Mouse (Mus musculus) small intestine, adult 2 months (tissue): ENCODE measurements around the gene Nlgn2. TPM values are rescaled to one million over a fixed set of nuclear protein-coding genes. Genes with fewer than 3 reads are reported as not detected.

Experiments
- H3K27ac ChIP-seq: fragments of 200-500 bp; 2 replicates; pipeline ENCODE4 v1.5.1; 2012; ENCODE audit warnings: low read depth, low read length, control low read depth, inconsistent platforms; ENCODE audit not compliant: insufficient read depth
- H3K27me3 ChIP-seq: fragments of 200-500 bp; 2 replicates; pipeline ENCODE4 v1.6.1; 2012; ENCODE audit warnings: mild to moderate bottlenecking, moderate library complexity, low read length, inconsistent platforms; ENCODE audit not compliant: control insufficient read depth, insufficient read depth
- H3K36me3 ChIP-seq: fragments of 200-500 bp; 2 replicates; pipeline ENCODE4 v1.6.1; 2012; ENCODE audit warnings: mild to moderate bottlenecking, low read length, control low read depth, inconsistent platforms; ENCODE audit not compliant: control insufficient read depth, insufficient read depth
- H3K4me1 ChIP-seq: fragments of 200-500 bp; 2 replicates; pipeline ENCODE4 v1.6.1; 2012; ENCODE audit warnings: low read length, inconsistent platforms, mixed read lengths; ENCODE audit not compliant: control insufficient read depth, insufficient read depth, insufficient read length
- H3K4me3 ChIP-seq: fragments of 200-500 bp; 2 replicates; pipeline ENCODE4 v1.5.1; 2012; ENCODE audit warnings: low read depth, mild to moderate bottlenecking, control low read depth, inconsistent platforms, low read length, moderate library complexity
- CTCF ChIP-seq: fragments of 200-500 bp; IDR thresholded peaks from 2 replicates; pipeline ENCODE4 v1.5.1; 2012; ENCODE audit warnings: low read depth, mild to moderate bottlenecking, control low read depth, inconsistent platforms, low read length, moderate library complexity, mixed read lengths; ENCODE audit not compliant: insufficient replicate concordance, insufficient read length; ENCODE audit errors: extremely low read depth
- POLR2A ChIP-seq: fragments of 200-500 bp; IDR thresholded peaks from 2 replicates; pipeline ENCODE4 v1.6.1; 2012; ENCODE audit warnings: low read depth, mild to moderate bottlenecking, control low read depth, inconsistent platforms, low read length, moderate library complexity
- WGBS: fragments of 180-500 bp; shearing (Covaris S2); methylation state at CpG from one replicate; pipeline ENCODE4 v1.1.7; 2018; 5-methylcytosine and 5-hydroxymethylcytosine counted together
- polyA plus RNA-seq: library from polyadenylated mRNA; depleted of rRNA; stranded (reverse); fragments of >200 nt; gene quantifications from 2 replicates; pipeline ENCODE4 v1.2.3, GENCODE M21; 2012

Nlgn2 gene
- polyA plus RNA-seq, 1 experiment: 11.1 TPM

GRCm38 (mm10) chr11:69797924-69798323 is 39.7 kb downstream of the Nlgn2 start:
- no peaks in the 10 kb centered on the region for H3K36me3 ChIP-seq
- 0 out of 2 replicates have a peak, but pooled peaks cover 4% of the 10 kb centered on the region for H3K27me3 ChIP-seq
- H3K4me3 ChIP-seq: no peak overlapping the region
- TF ChIP-seq POLR2A: no peak
- no peak for TF ChIP-seq CTCF
- peaks cover 21% of the 10 kb centered on the region for H3K4me1 ChIP-seq
- WGBS: 88% methylated on average over 7 of the region's 7 CpGs
- no peak overlapping the region for H3K27ac ChIP-seq

GRCm38 (mm10) chr11:69795983-69796435 is 41.6 kb downstream of the Nlgn2 start:
- Histone ChIP-seq H3K36me3 (no peaks in the 10 kb centered on the region), H3K27ac (no peak overlapping the region), H3K4me3 (peak overlapping the region; percentile 60; the same call in 1 of the 2 replicates), H3K27me3 (no peaks in the 10 kb centered on the region), H3K4me1 (peaks cover 11% of the 10 kb centered on the region)
- no peak for TF ChIP-seq POLR2A
- no peak for TF ChIP-seq CTCF
- 6% methylated on average over 13 of the region's 13 CpGs for WGBS

DNA sequence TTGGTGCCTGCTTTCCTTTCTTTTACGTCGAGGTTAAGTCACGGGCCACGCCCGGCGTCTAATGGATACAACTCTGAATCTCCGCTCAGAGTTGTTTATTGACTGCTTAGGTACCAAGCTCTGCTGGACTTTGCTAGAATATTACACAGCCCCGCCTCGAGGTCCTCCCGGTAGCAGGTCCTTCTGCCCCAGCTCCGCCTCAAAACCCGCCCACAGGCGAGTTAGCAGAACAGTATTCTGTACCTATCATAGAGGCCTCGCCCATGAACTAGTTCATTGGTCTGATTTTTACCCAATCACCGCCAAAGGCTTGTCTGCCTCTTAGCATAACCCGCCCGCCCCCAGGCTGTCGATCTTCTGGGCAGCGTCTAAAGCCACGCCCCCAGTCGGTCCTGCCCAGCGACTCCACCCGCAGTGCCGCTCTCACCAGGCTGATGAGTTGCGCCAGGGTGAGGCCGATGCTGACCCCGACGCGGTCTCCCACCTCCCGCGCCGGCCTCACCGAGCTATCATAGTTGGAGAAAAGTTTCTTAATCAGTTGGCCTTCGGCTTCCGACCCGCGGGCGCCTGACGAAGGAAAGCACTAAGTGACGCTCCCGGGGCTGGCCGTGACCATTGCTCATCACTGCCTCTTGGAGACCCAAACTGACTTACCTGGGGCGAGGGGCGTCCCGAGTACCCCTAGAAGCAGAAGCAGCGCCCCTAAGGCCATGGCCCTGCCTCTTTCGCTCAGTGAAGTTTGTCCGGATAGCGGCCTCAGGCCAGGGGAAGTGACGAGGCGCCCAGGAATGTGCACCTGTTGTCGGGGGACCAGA is 42.2 kb downstream of the Nlgn2 start, which contains the start of gene Chrnb1:
Gene Chrnb1 (minus strand): TSS at position 776 of the 815 bp plus-strand sequence.
- Histone ChIP-seq H3K4me3 (peak within 1 kb of the TSS; percentile 60), H3K27me3 (no peaks in the 10 kb centered on the region), H3K36me3 (no peaks in the 10 kb centered on the region), H3K4me1 (peaks cover 5% of the 10 kb centered on the region), H3K27ac (peak within 1 kb of the TSS; percentile 82)
- TF ChIP-seq POLR2A (peak; percentile 52; the same call in 1 of the 2 replicates), CTCF (no peak)
- 1% methylated on average over 52 of the region's 52 CpGs for WGBS

- Histone ChIP-seq H3K36me3 (no peaks in the 10 kb centered on the region), H3K27me3 (no peaks in the 10 kb centered on the region), H3K4me1 (peaks cover 2% of the 10 kb centered on the region), H3K27ac (no peak overlapping the region), H3K4me3 (no peak overlapping the region)
- WGBS: 82% methylated on average over 5 of the region's 5 CpGs
- TF ChIP-seq CTCF (no peak), POLR2A (no peak)
Measured at GRCm38 (mm10) chr11:69793429-69793828, 44.2 kb downstream of the Nlgn2 start.

- Histone ChIP-seq H3K4me1 (peaks cover 2% of the 10 kb centered on the region), H3K27me3 (no peaks in the 10 kb centered on the region), H3K4me3 (no peak overlapping the region), H3K27ac (no peak overlapping the region), H3K36me3 (no peaks in the 10 kb centered on the region)
- TF ChIP-seq POLR2A (no peak), CTCF (no peak)
- 83% methylated on average over 5 of the region's 5 CpGs for WGBS
Measured at GRCm38 (mm10) chr11:69791420-69791819, 46.2 kb downstream of the Nlgn2 start.

DNA sequence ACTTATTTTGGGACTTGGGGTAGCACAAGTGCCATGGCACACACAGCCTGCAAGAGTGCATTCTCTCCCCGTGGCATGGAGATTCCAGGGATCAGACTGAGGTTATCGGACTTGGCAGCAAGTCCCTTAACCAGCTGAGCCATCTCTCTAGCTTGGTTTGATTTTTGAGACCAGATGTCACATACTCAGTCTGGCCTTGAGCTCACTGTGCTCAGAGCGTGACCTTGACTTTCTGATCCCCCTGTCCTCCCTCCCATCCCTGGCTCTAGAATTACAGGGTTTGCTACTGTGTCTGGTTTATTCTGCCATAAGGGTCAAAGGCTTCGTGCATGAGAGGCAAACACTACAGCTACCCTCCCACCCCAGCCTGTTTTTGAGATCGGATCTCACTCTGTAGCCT is 48.2 kb downstream of the Nlgn2 start:
- H3K36me3 ChIP-seq: no peaks in the 10 kb centered on the region
- no peaks in the 10 kb centered on the region for H3K27me3 ChIP-seq
- H3K27ac ChIP-seq: no peak overlapping the region
- TF ChIP-seq CTCF (no peak), POLR2A (no peak)
- peaks cover under 1% of the 10 kb centered on the region; the same call in 1 of the 2 replicates for H3K4me1 ChIP-seq
- 75% methylated on average over 5 of the region's 5 CpGs for WGBS
- no peak overlapping the region for H3K4me3 ChIP-seq

DNA sequence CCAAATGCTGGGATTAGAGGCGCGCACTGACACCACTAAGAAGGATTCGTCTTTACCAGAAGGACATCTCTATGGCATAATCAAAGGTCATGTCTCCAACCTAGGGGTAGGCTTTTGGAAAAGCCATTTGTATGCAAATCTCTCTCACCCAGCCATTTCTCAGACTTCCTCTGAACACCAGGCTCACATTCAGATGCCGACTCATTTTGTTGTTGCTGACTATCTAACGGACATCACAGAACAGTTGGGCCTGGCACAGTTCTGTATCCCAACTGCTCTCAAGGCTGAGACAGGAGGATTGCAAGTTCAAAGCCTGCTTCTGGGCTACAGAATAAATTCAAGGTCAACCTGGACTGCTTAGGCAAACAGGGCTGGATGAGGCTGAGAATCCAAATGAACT is 50.3 kb downstream of the Nlgn2 start:
- Histone ChIP-seq H3K27me3 (no peaks in the 10 kb centered on the region), H3K27ac (no peak overlapping the region), H3K4me1 (peaks cover 5% of the 10 kb centered on the region; the same call in 1 of the 2 replicates), H3K36me3 (no peaks in the 10 kb centered on the region), H3K4me3 (no peak overlapping the region)
- TF ChIP-seq CTCF: no peak
- no peak for TF ChIP-seq POLR2A
- 93% methylated on average over 5 of the region's 5 CpGs for WGBS
